Mouse (Mus musculus) C2C12 (cell line): Measurements from ENCODE around the gene Xpnpep1.

Source experiments
- CEBPB ChIP-seq: IDR thresholded peaks from one replicate; pipeline ENCODE4 v1.6.1; 2011; ENCODE audit warnings: low read depth, mild to moderate bottlenecking, control low read depth, moderate library complexity
- CTCF ChIP-seq: IDR thresholded peaks from one replicate; pipeline ENCODE4 v1.5.1; 2011; ENCODE audit not compliant: control insufficient read depth, insufficient read depth, insufficient read length
- MAX ChIP-seq: IDR thresholded peaks from one replicate; pipeline ENCODE4 v1.6.1; 2011; ENCODE audit warnings: mild to moderate bottlenecking, control low read depth
- USF1 ChIP-seq: IDR thresholded peaks from one replicate; pipeline ENCODE4 v1.6.1; 2011; ENCODE audit warnings: low read depth, mild to moderate bottlenecking, control low read depth, moderate library complexity

DNA sequence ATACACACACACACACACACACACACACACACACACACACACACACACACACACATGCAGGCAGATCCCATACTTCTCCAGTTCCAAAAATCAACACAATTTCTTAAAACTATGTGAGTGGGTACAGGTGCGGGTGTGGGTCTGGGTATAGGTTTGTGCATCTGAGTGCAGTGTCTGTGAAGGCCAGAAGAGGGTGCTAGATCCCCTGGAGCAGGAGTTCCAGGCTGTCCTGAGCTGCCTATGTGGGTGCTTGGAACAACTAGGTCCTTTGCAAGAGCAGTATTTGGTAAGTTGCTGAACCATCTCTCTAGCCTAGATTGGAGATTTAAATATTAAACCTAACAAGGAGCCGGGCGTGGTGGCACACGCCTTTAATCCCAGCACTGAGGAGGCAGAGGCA, 33.5 kb upstream of the Xpnpep1 start:
- TF ChIP-seq USF1 (no peak), MAX (no peak), CTCF (no peak), CEBPB (no peak)
